Mouse (Mus musculus) testis, adult 2 months (tissue): ENCODE results near the gene Tanc1.

Experiments used
- CTCF ChIP-seq: fragments of 200-500 bp; IDR thresholded peaks from 2 replicates; pipeline ENCODE4 v1.5.1; 2012; ENCODE audit warnings: low read depth, mild to moderate bottlenecking, inconsistent platforms, low read length, moderate library complexity; ENCODE audit not compliant: control insufficient read depth, insufficient read depth, insufficient replicate concordance
- POLR2A ChIP-seq: fragments of 200-500 bp; IDR thresholded peaks from 2 replicates; pipeline ENCODE4 v1.6.1; 2012; ENCODE audit warnings: low read depth, mild to moderate bottlenecking, inconsistent platforms, low read length, moderate library complexity; ENCODE audit not compliant: control insufficient read depth

- TF ChIP-seq POLR2A, result no peak
- no peak for TF ChIP-seq CTCF
Observed at GRCm38 (mm10) chr2:59812641-59813040, 200.8 kb downstream of the Tanc1 start.
